Mouse (Mus musculus): ENCODE measurements at regions not wholly inside any gene's neighbourhood (a gene's known extent, or its start where the extent isn't known, plus 50 kb on each side); places are given as distances from the start of the nearest gene placed in this dataset.

DNA sequence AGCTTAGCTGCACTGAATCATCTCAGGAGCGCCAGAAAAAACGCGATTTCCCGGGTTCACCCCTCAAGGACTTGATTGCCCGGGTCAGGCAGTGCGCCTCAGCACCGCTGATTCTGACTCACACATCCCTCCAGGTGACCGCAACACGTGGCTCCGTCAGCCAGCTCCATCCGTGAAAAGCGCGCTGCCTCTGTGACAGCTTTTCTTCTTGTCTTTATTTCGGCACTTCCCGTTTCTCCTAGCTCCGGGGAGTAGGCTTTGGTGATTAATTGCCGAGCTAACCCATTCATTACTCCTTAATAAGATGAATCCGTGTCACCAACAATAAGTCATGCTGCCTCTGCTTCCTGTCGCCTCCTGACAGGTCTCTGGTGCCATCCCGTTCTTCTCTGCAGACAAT, 108.6 kb downstream of the Katnal1 start:
- TF ChIP-seq CTCF (conservative IDR thresholded peaks at IDR 0.05; ENCODE audit: low read length), result no peak
- no peak for TF ChIP-seq NANOG (IDR thresholded peaks at IDR 0.05; ENCODE audit: borderline replicate concordance, low read length)
- no peak for TF ChIP-seq POU5F1 (IDR thresholded peaks at IDR 0.05; ENCODE audit: borderline replicate concordance, low read length)
- peaks cover 57% of the 10 kb centered on the region for H3K27me3 ChIP-seq (ENCODE audit: insufficient read depth, low read length)
- H3K4me1 ChIP-seq (replicated peaks; ENCODE audit: low read depth, low read length), result peaks cover 18% of the 10 kb centered on the region; the same call in 1 of the 2 replicates
- no peaks in the 10 kb centered on the region for H3K36me3 ChIP-seq (ENCODE audit: insufficient read depth, low read length)
- H3K9me3 ChIP-seq (ENCODE audit: low read length), result no peaks in the 10 kb centered on the region
- no peak overlapping the region for H3K4me3 ChIP-seq (replicated peaks; ENCODE audit: low read length)

DNA sequence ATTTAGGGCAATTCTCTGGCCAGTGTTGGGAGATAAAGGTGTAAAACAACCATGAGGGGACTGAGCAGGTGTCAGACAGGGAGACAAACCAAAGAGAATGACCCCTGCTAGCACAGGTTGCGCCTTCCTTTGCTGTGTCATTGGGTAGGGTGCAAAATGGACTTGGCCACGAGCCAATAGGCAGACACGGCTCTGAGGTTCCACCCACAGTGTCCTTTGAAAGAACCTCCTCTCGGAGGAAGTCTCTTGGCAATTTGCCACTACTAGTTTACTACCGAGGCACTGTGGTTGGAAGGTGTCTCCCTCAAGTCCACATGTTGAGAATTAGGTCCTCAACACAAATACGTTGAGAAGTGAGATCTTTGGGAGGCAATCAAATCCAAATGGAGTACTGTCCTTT, 109.7 kb downstream of the Katnal1 start:
- H3K4me3 ChIP-seq (replicated peaks; ENCODE audit: low read length), result no peak overlapping the region
- H3K36me3 ChIP-seq (ENCODE audit: insufficient read depth, low read length), result no peaks in the 10 kb centered on the region
- peaks cover 18% of the 10 kb centered on the region; the same call in 1 of the 2 replicates for H3K4me1 ChIP-seq (replicated peaks; ENCODE audit: low read depth, low read length)
- no peak for TF ChIP-seq CTCF (conservative IDR thresholded peaks at IDR 0.05; ENCODE audit: low read length)
- TF ChIP-seq NANOG (IDR thresholded peaks at IDR 0.05; ENCODE audit: borderline replicate concordance, low read length), result no peak
- no peak for TF ChIP-seq POU5F1 (IDR thresholded peaks at IDR 0.05; ENCODE audit: borderline replicate concordance, low read length)
- no peaks in the 10 kb centered on the region for H3K9me3 ChIP-seq (ENCODE audit: low read length)
- H3K27me3 ChIP-seq (ENCODE audit: insufficient read depth, low read length), result peaks cover 53% of the 10 kb centered on the region

DNA sequence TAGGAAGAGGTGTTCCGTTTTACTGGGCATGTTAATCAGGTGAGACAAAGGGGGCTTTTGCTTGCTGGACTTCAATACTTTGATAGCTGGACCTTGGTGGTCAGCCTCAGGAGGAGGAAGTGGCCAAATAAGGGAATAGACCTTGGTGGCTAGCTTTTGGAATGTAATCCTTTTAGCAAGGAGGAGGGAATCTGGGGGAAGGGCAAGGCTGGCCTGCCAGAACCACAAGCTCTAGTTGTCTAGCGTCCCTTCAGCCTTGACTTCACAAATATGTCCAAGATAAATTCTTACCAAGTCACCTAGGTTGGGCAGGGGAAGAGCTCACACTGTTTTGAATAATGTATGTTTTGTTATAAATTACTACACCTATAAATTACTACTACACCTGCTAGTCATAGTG, 110.4 kb downstream of the Katnal1 start:
- Histone ChIP-seq H3K4me1 (replicated peaks; ENCODE audit: low read depth, low read length) (peaks cover 18% of the 10 kb centered on the region; the same call in 1 of the 2 replicates), H3K9me3 (ENCODE audit: low read length) (no peaks in the 10 kb centered on the region)
- no peak for TF ChIP-seq CTCF (conservative IDR thresholded peaks at IDR 0.05; ENCODE audit: low read length)
- no peak for TF ChIP-seq NANOG (IDR thresholded peaks at IDR 0.05; ENCODE audit: borderline replicate concordance, low read length)
- no peak for TF ChIP-seq POU5F1 (IDR thresholded peaks at IDR 0.05; ENCODE audit: borderline replicate concordance, low read length)

GRCm38 (mm10) chr5:148812840-148813239, 116.3 kb downstream of the Katnal1 start:
- Histone ChIP-seq H3K36me3 (ENCODE audit: insufficient read depth, low read length) (no peaks in the 10 kb centered on the region), H3K9me3 (ENCODE audit: low read length) (no peaks in the 10 kb centered on the region), H3K27me3 (ENCODE audit: insufficient read depth, low read length) (peaks cover 35% of the 10 kb centered on the region), H3K4me1 (replicated peaks; ENCODE audit: low read depth, low read length) (peaks cover 49% of the 10 kb centered on the region), H3K4me3 (replicated peaks; ENCODE audit: low read length) (no peak overlapping the region)
- TF ChIP-seq CTCF (conservative IDR thresholded peaks at IDR 0.05; ENCODE audit: low read length) (no peak), NANOG (IDR thresholded peaks at IDR 0.05; ENCODE audit: borderline replicate concordance, low read length) (no peak)

More for the DNA sequence above, 110.4 kb downstream of the Katnal1 start:
- Histone ChIP-seq H3K27me3 (ENCODE audit: insufficient read depth, low read length) (peaks cover 46% of the 10 kb centered on the region), H3K4me3 (replicated peaks; ENCODE audit: low read length) (no peak overlapping the region), H3K36me3 (ENCODE audit: insufficient read depth, low read length) (no peaks in the 10 kb centered on the region)

DNA sequence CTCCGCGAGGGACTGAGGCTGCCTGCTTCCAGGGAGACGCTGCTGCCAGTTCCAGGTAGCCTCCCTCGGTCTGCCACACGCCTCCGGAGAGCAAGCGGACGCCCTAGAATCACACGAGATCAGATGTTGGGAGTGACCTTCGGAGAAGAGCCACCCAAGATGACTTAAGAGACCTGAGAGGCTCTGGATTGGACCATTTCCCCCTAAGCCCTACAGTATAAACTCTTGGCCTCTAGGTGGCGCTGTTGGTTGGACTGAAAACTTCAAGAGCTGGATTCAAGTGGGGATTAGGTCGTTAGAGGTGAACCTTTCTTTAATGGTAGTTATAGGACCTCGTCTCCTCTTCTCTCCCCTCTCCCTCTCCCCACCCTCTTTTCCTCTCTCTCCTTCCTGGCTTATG, 117.1 kb downstream of the Katnal1 start:
- TF ChIP-seq POU5F1 (IDR thresholded peaks at IDR 0.05; ENCODE audit: borderline replicate concordance, low read length) (no peak), CTCF (conservative IDR thresholded peaks at IDR 0.05; ENCODE audit: low read length) (peak; percentile 86)
- H3K4me1 ChIP-seq (replicated peaks; ENCODE audit: low read depth, low read length), result peaks cover 43% of the 10 kb centered on the region
- no peaks in the 10 kb centered on the region for H3K9me3 ChIP-seq (ENCODE audit: low read length)
- H3K36me3 ChIP-seq (ENCODE audit: insufficient read depth, low read length), result no peaks in the 10 kb centered on the region
- peak overlapping the region; percentile 46 for H3K4me3 ChIP-seq (replicated peaks; ENCODE audit: low read length)
- H3K27me3 ChIP-seq (ENCODE audit: insufficient read depth, low read length), result peaks cover 32% of the 10 kb centered on the region

DNA sequence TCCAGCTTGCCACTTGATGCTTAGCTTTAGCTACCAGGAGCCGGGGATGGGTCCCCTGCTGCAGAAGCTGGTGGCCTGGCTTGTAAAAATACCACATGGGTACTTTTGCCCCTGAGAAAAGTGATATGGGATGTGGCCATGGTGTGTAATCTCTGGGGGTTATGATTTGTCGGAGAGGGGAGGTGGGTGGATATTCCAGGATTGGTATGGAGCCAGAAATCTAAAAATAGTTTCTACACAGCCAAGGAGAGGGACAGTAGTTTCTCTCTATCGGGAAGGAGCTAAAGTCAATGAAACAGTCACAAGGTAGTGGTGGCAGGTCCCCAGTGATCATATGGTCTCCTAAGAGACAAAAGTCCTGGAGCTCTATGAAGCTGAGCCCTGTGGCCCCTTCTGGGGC, 119.6 kb downstream of the Katnal1 start:
- TF ChIP-seq POU5F1 (IDR thresholded peaks at IDR 0.05; ENCODE audit: borderline replicate concordance, low read length) (no peak), CTCF (conservative IDR thresholded peaks at IDR 0.05; ENCODE audit: low read length) (no peak), NANOG (IDR thresholded peaks at IDR 0.05; ENCODE audit: borderline replicate concordance, low read length) (no peak)
- peaks cover 26% of the 10 kb centered on the region for H3K27me3 ChIP-seq (ENCODE audit: insufficient read depth, low read length)
- H3K4me3 ChIP-seq (replicated peaks; ENCODE audit: low read length), result no peak overlapping the region
- no peaks in the 10 kb centered on the region for H3K36me3 ChIP-seq (ENCODE audit: insufficient read depth, low read length)
- H3K4me1 ChIP-seq (replicated peaks; ENCODE audit: low read depth, low read length), result peaks cover 47% of the 10 kb centered on the region
- no peaks in the 10 kb centered on the region for H3K9me3 ChIP-seq (ENCODE audit: low read length)

DNA sequence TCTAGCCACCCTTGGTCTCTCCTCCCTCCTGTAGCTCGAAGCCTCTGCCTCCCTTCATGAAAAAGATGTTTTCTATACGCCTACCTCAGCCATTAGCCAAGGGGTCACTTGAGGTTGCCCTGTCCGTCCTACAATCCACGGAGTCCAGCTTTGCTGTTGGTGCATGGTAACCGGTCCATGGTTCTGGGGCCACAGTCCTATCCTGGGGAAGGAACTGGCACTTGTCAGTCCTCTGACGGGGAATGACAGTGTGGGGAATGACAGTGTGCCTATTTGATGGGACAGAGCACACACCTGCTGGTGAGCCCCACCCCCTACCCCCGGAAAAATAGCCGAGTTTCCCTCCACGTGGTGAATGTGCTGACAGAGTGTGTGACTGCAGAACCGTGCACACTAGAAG, 120.1 kb downstream of the Katnal1 start:
- Histone ChIP-seq H3K4me3 (replicated peaks; ENCODE audit: low read length) (0 out of 2 replicates have a peak overlapping the region, but pooled peaks have one; percentile 20), H3K4me1 (replicated peaks; ENCODE audit: low read depth, low read length) (peaks cover 52% of the 10 kb centered on the region), H3K27me3 (ENCODE audit: insufficient read depth, low read length) (peaks cover 26% of the 10 kb centered on the region), H3K36me3 (ENCODE audit: insufficient read depth, low read length) (no peaks in the 10 kb centered on the region), H3K9me3 (ENCODE audit: low read length) (no peaks in the 10 kb centered on the region)
- TF ChIP-seq POU5F1 (IDR thresholded peaks at IDR 0.05; ENCODE audit: borderline replicate concordance, low read length), result no peak
- no peak for TF ChIP-seq NANOG (IDR thresholded peaks at IDR 0.05; ENCODE audit: borderline replicate concordance, low read length)
- TF ChIP-seq CTCF (conservative IDR thresholded peaks at IDR 0.05; ENCODE audit: low read length), result no peak

GRCm38 (mm10) chr5:148808426-148808825, 120.7 kb downstream of the Katnal1 start:
- Histone ChIP-seq H3K36me3 (ENCODE audit: insufficient read depth, low read length) (no peaks in the 10 kb centered on the region), H3K4me3 (replicated peaks; ENCODE audit: low read length) (no peak overlapping the region; the same call in 1 of the 2 replicates), H3K4me1 (replicated peaks; ENCODE audit: low read depth, low read length) (peaks cover 56% of the 10 kb centered on the region), H3K27me3 (ENCODE audit: insufficient read depth, low read length) (peaks cover 29% of the 10 kb centered on the region), H3K9me3 (ENCODE audit: low read length) (no peaks in the 10 kb centered on the region)
- TF ChIP-seq CTCF (conservative IDR thresholded peaks at IDR 0.05; ENCODE audit: low read length) (peak; percentile 88), POU5F1 (IDR thresholded peaks at IDR 0.05; ENCODE audit: borderline replicate concordance, low read length) (no peak), NANOG (IDR thresholded peaks at IDR 0.05; ENCODE audit: borderline replicate concordance, low read length) (no peak)

GRCm38 (mm10) chr5:148807612-148808011, 121.5 kb downstream of the Katnal1 start:
- TF ChIP-seq NANOG (IDR thresholded peaks at IDR 0.05; ENCODE audit: borderline replicate concordance, low read length), result no peak
- peak; percentile 80 for TF ChIP-seq CTCF (conservative IDR thresholded peaks at IDR 0.05; ENCODE audit: low read length)
- no peak for TF ChIP-seq POU5F1 (IDR thresholded peaks at IDR 0.05; ENCODE audit: borderline replicate concordance, low read length)
- Histone ChIP-seq H3K9me3 (ENCODE audit: low read length) (no peaks in the 10 kb centered on the region), H3K36me3 (ENCODE audit: insufficient read depth, low read length) (no peaks in the 10 kb centered on the region), H3K27me3 (ENCODE audit: insufficient read depth, low read length) (peaks cover 35% of the 10 kb centered on the region), H3K4me1 (replicated peaks; ENCODE audit: low read depth, low read length) (peaks cover 62% of the 10 kb centered on the region), H3K4me3 (replicated peaks; ENCODE audit: low read length) (no peak overlapping the region)

Data from E14TG2a.4 (cell line).